ENCODE assay signal across 17 mouse cellular contexts in the genomic region with DNA sequence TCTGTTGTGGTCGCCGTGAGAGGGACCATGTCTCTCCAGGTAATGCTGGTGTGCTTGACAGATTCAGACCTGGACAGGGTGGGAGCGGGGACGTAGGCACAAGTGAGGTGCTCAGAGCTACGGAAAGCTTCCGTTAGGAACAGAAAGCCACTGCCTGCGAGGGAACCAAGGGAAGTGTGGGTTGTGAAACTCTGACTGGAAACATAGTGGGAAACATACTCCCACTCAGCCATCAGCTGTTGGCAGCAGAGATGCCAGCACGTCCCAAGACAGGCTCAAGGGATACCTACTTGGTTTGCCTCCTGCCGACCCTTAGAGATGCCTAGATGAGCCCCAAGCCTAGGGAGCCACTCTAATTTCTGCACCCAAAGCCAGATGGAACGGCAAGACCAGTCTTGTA.
"Had no signal": no experiment of that assay in that cellular context is flagged by ENCODE, and none has a peak within 500 bp of the region (broad histone marks: within the 10 kb centered on the region; RNA-seq: fewer than 3 reads in every experiment).

No protein-coding gene starts in this region.

- ATAC-seq: hindbrain, embryonic 16.5 days; inflammation-experienced regulatory T-cells, adult 6 months; intestine, embryonic 15.5 days; intestine, postnatal 0 days had no signal

- DNase-seq: gastrocnemius, postnatal 14 days; gastrocnemius, postnatal 36 days; heart, adult 18-20 months; heart, postnatal 10 days; heart, postnatal 4 days; kidney, adult 18-20 months; kidney, adult 8-10 months; kidney, postnatal 10 days; kidney, postnatal 25 days; kidney, postnatal 4 days; layer of hippocampus, adult 9-11 months; liver; liver, embryonic 13.5 days had no signal
